Mouse (Mus musculus) frontal cortex, postnatal 25 days (tissue): ENCODE results near the gene Gm17581.
"Not testable (repeated sequence)": the region's sequence is repeated elsewhere in the genome, so short reads cannot be mapped to it uniquely, and the experiment has no call there.

Experiments
- DNase-seq, 2 experiments: peaks; one replicate each; pipeline ENCODE4 v3.0.0; 2022; ENCODE audit warnings: low spot score in 2 of 2

Gene Gm17581

DNA sequence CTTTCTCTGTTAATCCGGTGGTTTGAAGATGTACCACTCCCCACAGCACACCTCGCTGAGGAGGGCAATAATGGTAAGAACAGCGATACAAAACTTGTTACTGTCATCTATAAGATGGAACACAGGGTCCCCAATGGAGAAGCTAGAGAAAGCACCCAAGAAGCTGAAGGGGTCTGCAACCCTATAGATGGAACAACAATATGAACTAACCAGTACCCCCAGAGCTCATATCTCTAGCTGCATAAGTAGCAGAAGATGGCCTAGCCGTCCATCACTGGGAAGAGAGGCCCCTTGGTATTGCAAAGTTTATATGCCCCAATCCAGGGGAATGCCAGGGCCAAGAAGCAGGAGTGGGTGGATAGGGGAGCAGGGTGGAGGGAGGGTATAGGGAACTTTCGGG, at the start of gene Gm17581:
Gm17581 (minus strand) TSS at position 101 of the 400 bp plus-strand sequence.
- DNase-seq: not testable (repeated sequence)

- DNase-seq: peak in 1 of 2 experiments; percentile 31
These were observed 48.9 kb upstream of the Gm17581 start for GRCm38 (mm10) chr2:155784534-155784933.

DNA sequence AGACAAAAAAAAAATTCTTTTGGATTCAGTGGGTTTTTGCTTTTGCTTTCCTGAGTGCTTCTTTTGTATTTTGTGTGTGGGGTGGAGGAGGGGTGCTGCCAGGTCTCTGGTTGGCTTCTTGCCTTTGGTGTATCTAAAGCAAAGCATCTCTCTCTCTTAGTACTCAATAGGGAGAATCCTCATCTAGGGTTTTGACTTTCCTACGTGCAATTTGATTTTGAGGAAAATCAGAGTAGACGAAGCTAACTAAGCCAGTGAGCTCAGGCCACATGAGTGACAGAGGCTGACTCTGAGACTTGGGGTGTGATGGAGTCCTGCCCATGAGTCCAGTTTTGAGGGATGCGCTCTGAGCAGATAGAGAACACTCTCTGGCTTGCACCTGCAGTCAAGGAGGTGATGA, 43.8 kb upstream of the Gm17581 start:
- DNase-seq: no peak

DNA sequence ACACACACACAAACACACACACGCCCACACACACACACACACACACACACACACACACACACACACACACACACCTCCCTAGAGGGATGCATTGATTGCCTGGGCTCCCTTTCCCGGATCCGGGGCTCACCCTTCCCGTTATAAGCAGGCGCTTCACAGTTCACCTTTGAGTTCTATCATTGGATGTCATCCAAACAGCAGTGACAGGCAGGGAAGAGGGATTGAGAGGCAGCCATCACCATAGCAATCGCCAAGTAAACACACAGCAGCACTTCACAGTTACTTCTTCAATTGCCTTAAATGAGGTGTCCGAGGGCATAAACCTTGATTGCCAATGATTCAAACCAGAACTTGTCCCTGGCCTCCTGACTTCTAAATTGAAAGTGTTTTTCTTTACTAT, 43.4 kb upstream of the Gm17581 start:
- DNase-seq: no peak

DNA sequence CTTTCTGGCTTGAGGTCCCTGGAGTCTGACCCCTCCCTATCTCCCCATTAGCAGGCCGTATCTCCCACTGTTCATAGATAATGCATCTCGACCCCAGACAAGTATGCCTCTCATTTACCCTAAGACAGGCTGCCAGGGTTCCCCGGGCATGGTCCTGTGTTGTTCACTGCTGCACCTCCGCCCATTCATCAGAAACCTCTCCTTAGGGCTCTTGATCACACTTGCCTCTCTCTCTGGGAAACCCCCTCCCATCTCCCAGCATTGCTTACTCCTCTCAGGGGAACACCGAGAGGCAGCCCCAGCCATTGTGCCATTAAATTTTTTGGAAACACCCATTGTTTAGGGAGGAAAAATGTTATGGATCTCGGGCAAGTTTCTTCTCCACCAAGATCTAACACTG, 42.3 kb upstream of the Gm17581 start:
- no peak for DNase-seq

DNA sequence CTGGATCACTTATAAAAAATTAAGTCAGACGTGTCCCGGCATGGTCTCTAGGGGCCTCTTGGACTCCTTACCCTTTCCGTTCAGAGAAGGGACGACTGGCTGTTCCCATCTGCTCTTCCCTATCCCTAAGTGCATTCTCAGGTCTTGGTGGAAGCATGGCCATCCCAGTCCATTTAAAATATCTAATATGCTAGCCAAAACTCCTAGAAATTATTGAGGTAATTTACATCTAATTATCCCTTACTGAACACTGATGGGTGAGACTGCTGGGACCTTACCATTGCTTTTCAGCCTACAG, 42.0 kb upstream of the Gm17581 start:
- no peak for DNase-seq

DNA sequence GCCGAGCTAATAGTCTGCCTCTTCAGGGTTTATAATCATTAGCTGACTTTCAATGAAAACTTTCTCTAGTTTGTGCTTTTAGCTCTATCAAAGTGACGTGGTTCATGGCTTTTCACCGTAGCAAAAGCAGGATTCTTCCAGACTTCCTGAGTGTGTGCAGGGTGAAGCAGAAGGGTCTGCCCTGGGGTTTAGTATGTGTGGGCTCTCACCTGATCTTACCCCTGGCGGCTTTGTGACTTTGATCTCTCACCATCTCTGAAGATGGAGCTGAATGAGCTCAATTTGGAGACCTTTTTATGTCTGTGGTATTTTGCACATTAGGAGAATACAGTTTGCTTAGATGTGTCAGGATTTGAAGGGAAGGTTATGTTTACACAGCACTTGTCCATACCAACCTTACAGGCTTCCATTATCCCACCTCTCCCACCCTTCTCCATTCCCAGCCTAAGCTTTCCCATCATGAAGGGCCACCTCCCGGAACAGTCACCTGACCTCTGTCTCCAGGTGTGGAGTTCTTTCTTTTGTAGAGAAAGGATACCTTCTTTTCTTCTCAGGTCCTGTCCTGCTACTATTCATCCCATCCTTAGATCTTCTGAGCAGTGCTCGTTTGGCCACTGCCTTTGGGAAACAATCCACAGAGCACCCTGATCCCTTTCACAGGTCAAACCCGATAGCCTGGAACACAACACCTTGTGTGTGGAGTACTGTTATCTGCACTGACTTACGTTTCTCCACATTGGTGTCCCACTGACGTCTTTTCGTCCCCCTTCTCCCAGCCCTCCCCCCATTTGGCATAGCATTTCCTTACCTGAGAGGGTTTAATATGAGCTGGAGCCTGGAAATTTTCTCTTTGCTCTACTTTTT, 41.4 kb upstream of the Gm17581 start:
- DNase-seq: no peak

DNA sequence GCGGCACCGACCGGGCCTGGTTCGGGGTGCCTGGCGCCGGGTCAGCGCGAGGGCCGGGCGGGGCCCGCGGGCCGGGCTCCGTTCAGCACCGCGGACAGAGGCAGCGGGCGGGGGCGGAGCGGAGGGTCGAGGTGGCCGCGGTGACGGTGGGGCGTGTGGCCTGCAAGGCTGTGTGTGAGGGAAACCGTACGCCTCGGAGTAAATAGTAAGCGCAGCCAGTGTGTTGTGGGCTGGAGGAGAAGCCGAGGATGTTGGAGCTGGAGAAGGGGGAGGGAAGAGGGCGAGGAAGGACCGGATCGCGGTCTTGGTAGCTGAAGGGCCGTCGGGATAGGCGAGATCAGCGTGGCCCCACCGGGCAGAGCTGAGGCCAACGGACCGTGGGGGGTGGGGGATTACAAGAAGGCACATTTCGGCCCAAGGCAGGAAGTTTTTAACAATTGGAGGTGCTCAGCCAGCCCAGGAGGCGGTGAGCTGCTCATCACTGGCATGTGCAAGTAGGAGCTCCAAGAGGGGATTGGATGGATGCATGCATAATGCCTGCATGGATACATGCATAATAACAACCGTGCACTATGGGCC, 40.1 kb upstream of the Gm17581 start:
- peak; percentile 23 to 32 for DNase-seq

GRCm38 (mm10) chr2:155774927-155775684, 39.4 kb upstream of the Gm17581 start, which contains the start of gene Mmp24:
Gene Mmp24 (plus strand): TSS chr2:155775342.
- no peak for DNase-seq

- DNase-seq: no peak
These were observed 38.7 kb upstream of the Gm17581 start for GRCm38 (mm10) chr2:155774261-155774926.

DNA sequence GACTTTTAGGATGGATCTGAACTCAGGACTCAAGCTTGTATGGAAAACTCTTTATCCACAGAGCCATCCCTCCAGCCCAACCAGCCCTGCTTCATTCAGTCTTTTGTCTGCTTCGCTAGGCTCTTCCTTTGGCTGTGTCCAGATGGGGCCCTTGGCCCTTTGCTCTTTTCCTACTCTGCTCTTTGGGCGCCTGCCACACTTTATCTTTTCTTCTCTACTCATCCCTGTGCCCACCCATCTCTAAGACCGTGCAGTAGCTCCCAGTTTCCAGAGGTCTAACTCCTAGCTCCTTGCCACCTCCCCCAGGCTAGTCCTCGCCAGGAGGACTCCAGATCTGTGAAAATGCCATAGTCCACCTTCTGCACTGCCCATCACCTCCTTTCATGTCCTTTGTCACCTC, 38.0 kb upstream of the Gm17581 start:
- DNase-seq: no peak

DNA sequence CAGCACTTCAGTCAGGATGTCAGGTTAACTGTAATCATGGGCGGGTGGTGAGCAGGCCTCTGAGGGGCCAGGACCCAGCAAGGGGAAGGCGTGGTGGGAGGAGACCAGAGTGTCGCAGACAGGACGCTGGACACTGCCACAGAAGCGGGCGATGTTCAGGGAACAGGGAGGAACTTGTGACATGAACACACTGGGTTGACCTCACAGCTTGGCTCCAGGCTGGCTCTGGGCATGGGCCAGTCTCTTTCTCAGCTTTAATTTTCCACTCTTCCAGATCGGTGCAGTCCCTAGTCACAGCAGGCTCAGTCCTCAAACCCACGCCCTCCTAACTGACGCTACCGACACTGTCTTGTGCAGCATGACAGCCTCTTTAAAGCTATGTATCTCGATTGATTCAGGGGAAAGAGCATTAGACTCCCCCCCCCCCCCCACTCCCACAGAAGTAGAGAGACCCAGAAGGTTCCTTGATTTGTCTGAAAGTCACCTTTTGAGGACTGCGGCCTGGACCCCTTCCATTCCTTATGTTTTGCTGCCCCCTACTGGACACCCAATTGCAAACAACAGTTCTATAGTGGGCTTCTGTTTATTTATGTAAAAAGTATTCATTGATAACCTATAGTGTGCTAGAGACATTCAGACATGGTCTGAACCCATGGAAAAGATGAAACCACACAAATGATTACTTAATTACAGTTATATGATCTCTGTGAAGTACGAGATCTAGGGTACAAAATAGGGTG, 29.2 kb upstream of the Gm17581 start:
- peak in 1 of 2 experiments; percentile 52 for DNase-seq

GRCm38 (mm10) chr2:155756855-155757566, 21.3 kb upstream of the Gm17581 start:
- no peak for DNase-seq

GRCm38 (mm10) chr2:155755746-155756145, 20.1 kb upstream of the Gm17581 start:
- no peak for DNase-seq

DNA sequence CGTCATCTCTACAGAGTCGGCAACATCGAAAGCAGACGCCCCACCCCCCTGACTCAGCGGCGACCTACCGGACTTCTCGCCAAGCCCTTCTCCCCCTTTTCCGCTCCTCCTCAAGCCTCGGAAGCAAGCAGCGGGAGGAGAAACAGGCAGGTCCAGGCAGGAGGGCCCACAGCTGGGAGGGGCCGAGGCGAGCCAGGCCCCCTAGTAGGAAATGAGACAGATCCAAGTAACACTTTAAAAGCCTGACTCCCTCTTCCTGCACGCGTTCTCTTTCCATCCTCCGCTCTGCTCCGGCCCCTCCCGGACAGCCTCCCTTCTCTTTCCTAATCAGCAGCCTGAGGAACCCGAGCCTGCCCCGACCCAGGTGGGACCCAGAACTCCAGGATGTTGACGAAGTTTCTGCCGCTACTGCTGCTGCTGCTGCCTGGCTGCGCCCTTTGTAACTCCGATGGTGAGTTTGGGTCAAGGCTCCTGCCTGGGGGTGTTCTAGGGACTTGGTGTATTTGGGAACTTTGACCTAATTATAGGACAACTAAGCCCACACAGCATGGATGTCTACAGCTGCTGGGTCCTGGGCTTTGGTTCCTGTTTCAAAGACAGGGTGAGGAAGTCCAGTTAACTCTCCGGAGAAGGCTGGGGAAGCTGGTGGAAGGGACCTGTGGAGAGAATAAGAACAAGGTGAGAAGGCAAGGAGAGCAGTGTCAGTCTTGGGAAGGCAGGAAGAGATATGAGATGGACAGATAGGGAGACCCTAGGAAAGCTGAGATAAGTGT, 15.5 kb upstream of the Gm17581 start, which contains the start of gene Procr:
Procr (plus strand) TSS at position 104 of the 773 bp plus-strand sequence.
- no peak for DNase-seq

GRCm38 (mm10) chr2:155749394-155749793, 13.7 kb upstream of the Gm17581 start:
- no peak for DNase-seq

- no peak for DNase-seq
These were observed 9.8 kb upstream of the Gm17581 start for GRCm38 (mm10) chr2:155745487-155745886.

GRCm38 (mm10) chr2:155743351-155743750, 7.7 kb upstream of the Gm17581 start:
- DNase-seq: no peak

GRCm38 (mm10) chr2:155742931-155743337, 7.3 kb upstream of the Gm17581 start:
- DNase-seq: no peak

GRCm38 (mm10) chr2:155742211-155742610, 6.5 kb upstream of the Gm17581 start:
- DNase-seq: no peak
